Mouse (Mus musculus): ENCODE results near the gene Incenp.

DNA sequence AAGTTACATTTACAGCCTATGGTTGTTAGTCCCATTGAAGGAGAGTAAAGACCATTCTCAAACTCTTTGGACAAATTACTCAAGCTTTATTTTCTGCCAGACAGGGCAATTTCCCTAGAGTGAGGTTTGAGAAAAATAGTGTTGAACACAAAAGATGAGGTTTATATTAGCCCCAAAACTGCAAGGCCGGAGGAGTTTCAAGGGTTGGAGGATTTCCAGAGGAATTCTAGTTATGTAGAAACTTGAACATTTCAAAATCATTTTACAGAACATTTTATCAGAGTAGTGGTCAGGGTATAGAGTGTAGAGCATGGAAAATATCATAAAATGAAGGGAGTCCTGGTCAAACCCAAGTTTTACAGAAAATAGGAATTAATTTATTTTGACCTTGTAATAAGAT lies 34.5 kb downstream of the Incenp start:
- TF ChIP-seq CTCF (IDR thresholded peaks at IDR 0.05 in 2 of 3, conservative IDR thresholded peaks at IDR 0.05 in 1 of 3; ENCODE audit: control insufficient read depth in 1 of 3, insufficient read depth in 1 of 3, low read depth in 2 of 3, low read length in 3 of 3, poor library complexity in 1 of 3, severe bottlenecking in 1 of 3) (no peak), USF1 (IDR thresholded peaks at IDR 0.05; ENCODE audit: low read depth, low read length) (no peak), TBP (IDR thresholded peaks at IDR 0.05; ENCODE audit: low read depth, low read length) (no peak), POLR2A (IDR thresholded peaks at IDR 0.05; ENCODE audit: control insufficient read depth in 1 of 2, insufficient read depth in 1 of 2, low read depth in 1 of 2, low read length in 2 of 2, poor library complexity in 1 of 2) (no peak), CHD1 (IDR thresholded peaks at IDR 0.05; ENCODE audit: low read depth, low read length) (no peak), POLR2AphosphoS5 (IDR thresholded peaks at IDR 0.05; ENCODE audit: borderline replicate concordance, low read depth, low read length) (no peak), HCFC1 (IDR thresholded peaks at IDR 0.05; ENCODE audit: low read depth, low read length) (no peak), EP300 (IDR thresholded peaks at IDR 0.05; ENCODE audit: low read depth in 1 of 2, low read length in 2 of 2) (no peak), SMC3 (IDR thresholded peaks at IDR 0.05; ENCODE audit: low read depth, low read length) (no peak), ZMIZ1 (IDR thresholded peaks at IDR 0.05; ENCODE audit: low read depth, low read length) (no peak), TCF12 (IDR thresholded peaks at IDR 0.05; ENCODE audit: low read depth, low read length) (no peak)
